Mouse (Mus musculus): ENCODE measurements at regions not wholly inside any gene's neighbourhood (a gene's known extent, or its start where the extent isn't known, plus 50 kb on each side); places are given as distances from the start of the nearest gene placed in this dataset.

- no peaks in the 10 kb centered on the region for H3K27me3 ChIP-seq (ENCODE audit: control insufficient read depth, insufficient read depth, low read length)
- WGBS = 97% methylated on average over 5 of the region's 5 CpGs
- DNase-seq = no peak
Observed at GRCm38 (mm10) chr16:30118876-30119275, 54.7 kb downstream of the Hes1 start.

GRCm38 (mm10) chr16:30120330-30121265 is 56.4 kb downstream of the Hes1 start:
- Histone ChIP-seq H3K27me3 (ENCODE audit: control insufficient read depth, insufficient read depth, low read length) (no peaks in the 10 kb centered on the region), H3K4me3 (replicated peaks; ENCODE audit: insufficient read depth, low read depth, low read length) (no peak overlapping the region)
- 26% methylated on average over 30 of the region's 30 CpGs for WGBS

More at GRCm38 (mm10) chr16:30118876-30119275, 54.7 kb downstream of the Hes1 start:
- Histone ChIP-seq H3K4me3 (replicated peaks; ENCODE audit: insufficient read depth, low read depth, low read length) (no peak overlapping the region), H3K27ac (ENCODE audit: insufficient read depth, low read length) (no peak overlapping the region), H3K4me1 (ENCODE audit: control insufficient read depth, insufficient read depth, low read length) (no peaks in the 10 kb centered on the region)
- no peak for TF ChIP-seq CTCF (IDR thresholded peaks at IDR 0.05; ENCODE audit: borderline replicate concordance, insufficient read depth, low read depth, low read length)
- no peak for TF ChIP-seq POLR2A (IDR thresholded peaks at IDR 0.05; ENCODE audit: borderline replicate concordance, insufficient read depth, low read length)

GRCm38 (mm10) chr16:30121596-30121995 is 57.4 kb downstream of the Hes1 start:
- DNase-seq = no peak
- no peak overlapping the region for H3K4me3 ChIP-seq (replicated peaks; ENCODE audit: insufficient read depth, low read depth, low read length)
- H3K27ac ChIP-seq (ENCODE audit: insufficient read depth, low read length) = no peak overlapping the region
- TF ChIP-seq CTCF (IDR thresholded peaks at IDR 0.05; ENCODE audit: borderline replicate concordance, insufficient read depth, low read depth, low read length) (no peak), POLR2A (IDR thresholded peaks at IDR 0.05; ENCODE audit: borderline replicate concordance, insufficient read depth, low read length) (no peak)
- WGBS = 91% methylated on average over 6 of the region's 6 CpGs
- no peaks in the 10 kb centered on the region for H3K4me1 ChIP-seq (ENCODE audit: control insufficient read depth, insufficient read depth, low read length)
- H3K27me3 ChIP-seq (ENCODE audit: control insufficient read depth, insufficient read depth, low read length) = no peaks in the 10 kb centered on the region

More at GRCm38 (mm10) chr16:30120330-30121265, 56.4 kb downstream of the Hes1 start:
- Histone ChIP-seq H3K4me1 (ENCODE audit: control insufficient read depth, insufficient read depth, low read length) (no peaks in the 10 kb centered on the region), H3K27ac (ENCODE audit: insufficient read depth, low read length) (no peak overlapping the region)
- no peak for DNase-seq
- no peak for TF ChIP-seq POLR2A (IDR thresholded peaks at IDR 0.05; ENCODE audit: borderline replicate concordance, insufficient read depth, low read length)
- no peak for TF ChIP-seq CTCF (IDR thresholded peaks at IDR 0.05; ENCODE audit: borderline replicate concordance, insufficient read depth, low read depth, low read length)

GRCm38 (mm10) chr16:30122211-30123070 is 58.3 kb downstream of the Hes1 start:
- TF ChIP-seq CTCF (IDR thresholded peaks at IDR 0.05; ENCODE audit: borderline replicate concordance, insufficient read depth, low read depth, low read length) = no peak
- TF ChIP-seq POLR2A (IDR thresholded peaks at IDR 0.05; ENCODE audit: borderline replicate concordance, insufficient read depth, low read length) = no peak
- H3K27me3 ChIP-seq (ENCODE audit: control insufficient read depth, insufficient read depth, low read length) = no peaks in the 10 kb centered on the region
- no peak overlapping the region for H3K4me3 ChIP-seq (replicated peaks; ENCODE audit: insufficient read depth, low read depth, low read length)
- DNase-seq = no peak
- no peaks in the 10 kb centered on the region for H3K4me1 ChIP-seq (ENCODE audit: control insufficient read depth, insufficient read depth, low read length)
- WGBS = 75% methylated on average over 29 of the region's 29 CpGs
- no peak overlapping the region for H3K27ac ChIP-seq (ENCODE audit: insufficient read depth, low read length)

GRCm38 (mm10) chr16:30127015-30127414 is 62.8 kb downstream of the Hes1 start:
- Histone ChIP-seq H3K4me1 (ENCODE audit: control insufficient read depth, insufficient read depth, low read length) (no peaks in the 10 kb centered on the region), H3K27ac (ENCODE audit: insufficient read depth, low read length) (no peak overlapping the region), H3K4me3 (replicated peaks; ENCODE audit: insufficient read depth, low read depth, low read length) (no peak overlapping the region), H3K27me3 (ENCODE audit: control insufficient read depth, insufficient read depth, low read length) (no peaks in the 10 kb centered on the region; the same call in 1 of the 2 replicates)
- TF ChIP-seq POLR2A (IDR thresholded peaks at IDR 0.05; ENCODE audit: borderline replicate concordance, insufficient read depth, low read length) (no peak), CTCF (IDR thresholded peaks at IDR 0.05; ENCODE audit: borderline replicate concordance, insufficient read depth, low read depth, low read length) (no peak)
- no peak for DNase-seq
- 94% methylated on average over 10 of the region's 10 CpGs for WGBS

- WGBS = 80% methylated on average over 8 of the region's 8 CpGs
- no peak for DNase-seq
- Histone ChIP-seq H3K4me3 (replicated peaks; ENCODE audit: insufficient read depth, low read depth, low read length) (no peak overlapping the region), H3K4me1 (ENCODE audit: control insufficient read depth, insufficient read depth, low read length) (no peaks in the 10 kb centered on the region), H3K27ac (ENCODE audit: insufficient read depth, low read length) (no peak overlapping the region), H3K27me3 (ENCODE audit: control insufficient read depth, insufficient read depth, low read length) (no peaks in the 10 kb centered on the region; the same call in 1 of the 2 replicates)
- TF ChIP-seq CTCF (IDR thresholded peaks at IDR 0.05; ENCODE audit: borderline replicate concordance, insufficient read depth, low read depth, low read length) (no peak), POLR2A (IDR thresholded peaks at IDR 0.05; ENCODE audit: borderline replicate concordance, insufficient read depth, low read length) (no peak)
Observed at GRCm38 (mm10) chr16:30128787-30129186, 64.6 kb downstream of the Hes1 start.

GRCm38 (mm10) chr16:30129218-30130112 is 65.3 kb downstream of the Hes1 start:
- WGBS = 57% methylated on average over 17 of the region's 17 CpGs
- TF ChIP-seq POLR2A (IDR thresholded peaks at IDR 0.05; ENCODE audit: borderline replicate concordance, insufficient read depth, low read length) (no peak), CTCF (IDR thresholded peaks at IDR 0.05; ENCODE audit: borderline replicate concordance, insufficient read depth, low read depth, low read length) (no peak)
- H3K27me3 ChIP-seq (ENCODE audit: control insufficient read depth, insufficient read depth, low read length) = no peaks in the 10 kb centered on the region; the same call in 1 of the 2 replicates
- no peak for DNase-seq
- H3K4me3 ChIP-seq (replicated peaks; ENCODE audit: insufficient read depth, low read depth, low read length) = no peak overlapping the region
- no peaks in the 10 kb centered on the region for H3K4me1 ChIP-seq (ENCODE audit: control insufficient read depth, insufficient read depth, low read length)
- H3K27ac ChIP-seq (ENCODE audit: insufficient read depth, low read length) = no peak overlapping the region
